Mouse (Mus musculus): ENCODE data around the gene Pde9a. TPM values are rescaled to one million over a fixed set of nuclear protein-coding genes. Genes with fewer than 3 reads are reported as not detected.
"Not testable (repeated sequence)": the region's sequence is repeated elsewhere in the genome, so short reads cannot be mapped to it uniquely, and the experiment has no call there.

The Pde9a gene
- polyA plus RNA-seq (2015; fragmentation: Nextera tagmentation; extraction: Ambion mirVana): 7.3 TPM in 2 replicates

- H3K9ac ChIP-seq: peak within 1 kb of the TSS; percentile 85
- H3K4me1 ChIP-seq: peaks cover 39% of the 10 kb centered on the region
- 1% methylated on average over 47 of the region's 56 CpGs for WGBS
- peak; percentile 49 for ATAC-seq (ENCODE audit: extremely low read depth, insufficient number of reproducible peaks, low FRiP score, low TSS enrichment)
- H3K27me3 ChIP-seq (replicated peaks): peaks cover 41% of the 10 kb centered on the region
- H3K27ac ChIP-seq (replicated peaks): peak within 1 kb of the TSS; percentile 69
- no peaks in the 10 kb centered on the region for H3K36me3 ChIP-seq
- peak within 1 kb of the TSS; percentile 95 for H3K4me2 ChIP-seq
- no peaks in the 10 kb centered on the region for H3K9me3 ChIP-seq
- peak within 1 kb of the TSS; percentile 76 for H3K4me3 ChIP-seq
Observed at GRCm38 (mm10) chr17:31385671-31386665, at the start of gene Pde9a. Gene Pde9a (plus strand): TSS chr17:31386210.

- no peak overlapping the region for H3K4me2 ChIP-seq
- no peak overlapping the region for H3K9ac ChIP-seq
- no peaks in the 10 kb centered on the region for H3K36me3 ChIP-seq
- no peak for ATAC-seq (ENCODE audit: extremely low read depth, insufficient number of reproducible peaks, low FRiP score, low TSS enrichment)
- H3K27ac ChIP-seq (replicated peaks): no peak overlapping the region
- H3K27me3 ChIP-seq (replicated peaks): peaks cover 3% of the 10 kb centered on the region; the same call in 1 of the 2 replicates
- 71% methylated on average over 2 of the region's 2 CpGs for WGBS
- H3K9me3 ChIP-seq: no peaks in the 10 kb centered on the region
- H3K4me3 ChIP-seq: no peak overlapping the region
- H3K4me1 ChIP-seq: no peaks in the 10 kb centered on the region
Observed at GRCm38 (mm10) chr17:31339769-31340168, 46.2 kb upstream of the Pde9a start.

- ATAC-seq (ENCODE audit: extremely low read depth, insufficient number of reproducible peaks, low FRiP score, low TSS enrichment): no peak
- WGBS: 69% methylated on average over 6 of the region's 6 CpGs
Observed at GRCm38 (mm10) chr17:31342191-31342590, 43.8 kb upstream of the Pde9a start.

GRCm38 (mm10) chr17:31344172-31344801 is 41.7 kb upstream of the Pde9a start:
- Histone ChIP-seq H3K36me3 (no peaks in the 10 kb centered on the region), H3K9ac (no peak overlapping the region), H3K4me1 (no peaks in the 10 kb centered on the region), H3K27ac (replicated peaks) (no peak overlapping the region), H3K27me3 (replicated peaks) (no peaks in the 10 kb centered on the region), H3K9me3 (no peaks in the 10 kb centered on the region), H3K4me3 (no peak overlapping the region), H3K4me2 (no peak overlapping the region)
- ATAC-seq (ENCODE audit: extremely low read depth, insufficient number of reproducible peaks, low FRiP score, low TSS enrichment): no peak
- WGBS: 37% methylated on average over 5 of the region's 5 CpGs

More at GRCm38 (mm10) chr17:31342191-31342590, 43.8 kb upstream of the Pde9a start:
- H3K9ac ChIP-seq: no peak overlapping the region
- H3K36me3 ChIP-seq: no peaks in the 10 kb centered on the region
- no peak overlapping the region for H3K4me2 ChIP-seq
- H3K9me3 ChIP-seq: no peaks in the 10 kb centered on the region
- H3K27ac ChIP-seq (replicated peaks): no peak overlapping the region
- no peaks in the 10 kb centered on the region for H3K4me1 ChIP-seq
- H3K4me3 ChIP-seq: no peak overlapping the region
- 0 out of 2 replicates have a peak, but pooled peaks cover 3% of the 10 kb centered on the region for H3K27me3 ChIP-seq (replicated peaks)

GRCm38 (mm10) chr17:31344816-31345215 is 41.2 kb upstream of the Pde9a start:
- H3K4me1 ChIP-seq: no peaks in the 10 kb centered on the region
- no peak for ATAC-seq (ENCODE audit: extremely low read depth, insufficient number of reproducible peaks, low FRiP score, low TSS enrichment)

GRCm38 (mm10) chr17:31348129-31348528 is 37.9 kb upstream of the Pde9a start:
- no peak overlapping the region for H3K4me2 ChIP-seq
- ATAC-seq (ENCODE audit: extremely low read depth, insufficient number of reproducible peaks, low FRiP score, low TSS enrichment): no peak
- no peaks in the 10 kb centered on the region for H3K9me3 ChIP-seq
- no peak overlapping the region for H3K9ac ChIP-seq
- WGBS: 72% methylated on average over 5 of the region's 5 CpGs
- no peaks in the 10 kb centered on the region for H3K4me1 ChIP-seq
- H3K4me3 ChIP-seq: no peak overlapping the region
- no peak overlapping the region for H3K27ac ChIP-seq (replicated peaks)
- H3K36me3 ChIP-seq: no peaks in the 10 kb centered on the region
- no peaks in the 10 kb centered on the region for H3K27me3 ChIP-seq (replicated peaks)

More at GRCm38 (mm10) chr17:31344816-31345215, 41.2 kb upstream of the Pde9a start:
- Histone ChIP-seq H3K9ac (no peak overlapping the region), H3K9me3 (no peaks in the 10 kb centered on the region), H3K36me3 (no peaks in the 10 kb centered on the region), H3K27ac (replicated peaks) (no peak overlapping the region), H3K4me2 (no peak overlapping the region), H3K4me3 (no peak overlapping the region), H3K27me3 (replicated peaks) (no peaks in the 10 kb centered on the region)
- WGBS: 80% methylated on average over 3 of the region's 3 CpGs

GRCm38 (mm10) chr17:31349388-31349787 is 36.6 kb upstream of the Pde9a start:
- Histone ChIP-seq H3K4me2 (no peak overlapping the region), H3K4me3 (no peak overlapping the region), H3K36me3 (no peaks in the 10 kb centered on the region), H3K27ac (replicated peaks) (no peak overlapping the region), H3K27me3 (replicated peaks) (no peaks in the 10 kb centered on the region), H3K4me1 (no peaks in the 10 kb centered on the region), H3K9ac (no peak overlapping the region), H3K9me3 (no peaks in the 10 kb centered on the region)
- ATAC-seq (ENCODE audit: extremely low read depth, insufficient number of reproducible peaks, low FRiP score, low TSS enrichment): no peak
- WGBS: 79% methylated on average over 12 of the region's 12 CpGs

- H3K9ac ChIP-seq: no peak overlapping the region
- H3K4me3 ChIP-seq: no peak overlapping the region
- H3K27ac ChIP-seq (replicated peaks): no peak overlapping the region
- ATAC-seq (ENCODE audit: extremely low read depth, insufficient number of reproducible peaks, low FRiP score, low TSS enrichment): no peak
- H3K4me2 ChIP-seq: no peak overlapping the region
- H3K4me1 ChIP-seq: no peaks in the 10 kb centered on the region
- WGBS: 55% methylated on average over 8 of the region's 8 CpGs
- no peaks in the 10 kb centered on the region for H3K9me3 ChIP-seq
- H3K36me3 ChIP-seq: no peaks in the 10 kb centered on the region
- H3K27me3 ChIP-seq (replicated peaks): no peaks in the 10 kb centered on the region
Observed at GRCm38 (mm10) chr17:31351984-31352383, 34.0 kb upstream of the Pde9a start.

- Histone ChIP-seq H3K4me3 (no peak overlapping the region), H3K27me3 (replicated peaks) (no peaks in the 10 kb centered on the region), H3K27ac (replicated peaks) (no peak overlapping the region), H3K4me2 (no peak overlapping the region), H3K36me3 (no peaks in the 10 kb centered on the region), H3K9ac (no peak overlapping the region), H3K4me1 (no peaks in the 10 kb centered on the region), H3K9me3 (no peaks in the 10 kb centered on the region)
- ATAC-seq (ENCODE audit: extremely low read depth, insufficient number of reproducible peaks, low FRiP score, low TSS enrichment): no peak
- 87% methylated on average over 2 of the region's 2 CpGs for WGBS
Observed at GRCm38 (mm10) chr17:31353255-31353654, 32.8 kb upstream of the Pde9a start.

GRCm38 (mm10) chr17:31354684-31355083 is 31.3 kb upstream of the Pde9a start:
- H3K4me3 ChIP-seq; H3K36me3 ChIP-seq; H3K4me2 ChIP-seq; H3K27ac ChIP-seq (replicated peaks); H3K27me3 ChIP-seq (replicated peaks); ATAC-seq (ENCODE audit: extremely low read depth, insufficient number of reproducible peaks, low FRiP score, low TSS enrichment); H3K9ac ChIP-seq; H3K9me3 ChIP-seq; H3K4me1 ChIP-seq: not testable (repeated sequence)
- 58% methylated on average over 3 of the region's 3 CpGs for WGBS

- no peak overlapping the region for H3K27ac ChIP-seq (replicated peaks)
- WGBS: 46% methylated on average over 7 of the region's 8 CpGs
- H3K4me1 ChIP-seq: no peaks in the 10 kb centered on the region
- H3K4me2 ChIP-seq: no peak overlapping the region
- H3K4me3 ChIP-seq: no peak overlapping the region
- no peaks in the 10 kb centered on the region for H3K36me3 ChIP-seq
- H3K9me3 ChIP-seq: no peaks in the 10 kb centered on the region
- no peak overlapping the region for H3K9ac ChIP-seq
- no peak for ATAC-seq (ENCODE audit: extremely low read depth, insufficient number of reproducible peaks, low FRiP score, low TSS enrichment)
- H3K27me3 ChIP-seq (replicated peaks): no peaks in the 10 kb centered on the region
Observed at GRCm38 (mm10) chr17:31355792-31356502, 30.1 kb upstream of the Pde9a start.

Data from heart, embryonic 13.5 days (tissue).